Mouse (Mus musculus) layer of hippocampus, postnatal 36 days (tissue): ENCODE results near the gene Zfp768. TPM values are rescaled to one million over a fixed set of nuclear protein-coding genes. Genes with fewer than 3 reads are reported as not detected.

Experiments used
- DNase-seq, 2 experiments: peaks; one replicate each; pipeline ENCODE4 v3.0.0; 2022
- total RNA-seq, 2 experiments: library from RNA; stranded (reverse); gene quantifications; 2 replicates each; pipeline ENCODE4 v1.2.3; 2021

Gene Zfp768
- total RNA-seq, 2 experiments from 2014 or later: 10.2 to 11.4 TPM

DNA sequence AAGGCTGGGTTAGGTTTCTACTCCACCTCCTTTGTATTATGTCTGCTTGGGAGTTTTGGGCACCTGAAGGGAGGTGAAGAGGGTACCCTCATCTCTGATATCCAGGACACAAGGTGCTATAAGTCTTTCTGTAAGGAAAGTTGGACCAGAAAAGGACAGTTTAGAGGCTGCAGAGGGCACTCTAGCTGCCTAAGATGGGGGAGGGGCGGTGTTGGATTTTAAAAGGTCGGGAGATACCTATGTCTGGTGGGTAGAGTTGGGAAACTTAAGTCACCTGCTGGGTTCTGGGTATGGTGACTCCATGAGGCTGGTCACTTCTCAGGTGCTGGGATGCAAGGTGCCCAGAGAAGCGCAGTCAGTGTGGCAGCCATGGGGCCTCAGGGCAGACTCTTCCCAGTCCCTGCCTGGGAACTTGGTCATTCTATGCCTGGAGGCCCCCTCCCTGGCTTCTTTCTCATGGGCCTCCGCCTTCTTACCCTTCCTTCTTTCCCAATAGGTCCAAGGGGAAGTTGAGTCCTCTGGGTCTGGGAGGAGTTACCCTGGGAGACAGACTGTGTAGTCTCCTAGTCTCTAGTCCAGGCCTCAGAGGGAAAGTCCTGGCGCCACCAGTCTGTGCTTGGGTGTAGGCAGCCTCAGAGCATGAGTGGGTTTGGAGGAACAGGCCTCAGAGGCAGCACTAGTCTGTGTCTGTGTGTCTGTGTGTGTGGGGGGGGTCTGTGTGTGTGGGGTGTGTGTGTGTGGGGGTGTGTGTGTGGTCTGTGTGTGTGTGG lies 48.4 kb downstream of the Zfp768 start:
- no peak for DNase-seq

DNA sequence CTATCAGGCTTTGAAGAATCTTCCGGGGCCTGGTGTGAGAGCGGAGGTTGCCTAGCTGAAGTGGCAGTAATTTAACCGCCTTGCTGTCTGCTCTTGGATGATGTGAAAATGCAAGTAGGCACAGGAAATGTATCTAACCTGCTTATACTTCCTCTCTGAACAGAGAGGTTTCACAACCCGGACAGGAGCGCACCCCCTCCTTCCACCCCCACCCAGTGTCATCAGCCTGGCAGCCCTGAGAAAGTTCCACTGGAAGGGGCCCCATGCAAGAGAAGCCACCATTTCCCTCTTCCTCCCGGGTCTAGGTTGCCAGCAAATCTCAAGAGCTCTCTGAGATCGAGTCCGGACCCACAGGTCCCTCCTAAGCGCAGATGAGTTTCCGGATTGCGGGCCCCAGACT lies 49.3 kb downstream of the Zfp768 start, which contains the start of gene Itgal:
Gene Itgal (plus strand): TSS at position 163 of the 400 bp plus-strand sequence.
- no peak for DNase-seq

Other genes with a start within 250 kb of the Zfp768 start
- gene Qprt, start 223.4 kb downstream of the Zfp768 start, total RNA-seq: under 1 TPM; 0.32 to 0.66 TPM
- gene Spn, start 207.8 kb downstream of the Zfp768 start, total RNA-seq: under 1 TPM; 0.50 to 0.73 TPM
- 10 to 100 TPM; 93.9 to 95.1 TPM for gene Cd2bp2, start 149.5 kb downstream of the Zfp768 start, total RNA-seq
- gene Tbc1d10b, start 137.1 kb downstream of the Zfp768 start, total RNA-seq: 100 to 1,000 TPM; 107 to 108 TPM
- 1 to 10 TPM in 1 of 2 experiments, not detected in 1; 1.1 TPM for gene Mylpf, start 136.7 kb downstream of the Zfp768 start, total RNA-seq
- 10 to 100 TPM; 21.0 TPM for gene Zfp553, start 112.5 kb downstream of the Zfp768 start, total RNA-seq
- gene Sept1, start 112.5 kb downstream of the Zfp768 start, total RNA-seq: 1 to 10 TPM; 5.2 to 5.4 TPM
- gene Zfp771, start 101.3 kb downstream of the Zfp768 start, total RNA-seq: 10 to 100 TPM; 69.3 to 74.9 TPM
- 10 to 100 TPM; 21.0 to 21.9 TPM for gene Dctpp1, start 84.9 kb downstream of the Zfp768 start, total RNA-seq
- 10 to 100 TPM; 36.1 to 37.2 TPM for gene Sephs2, start 71.5 kb downstream of the Zfp768 start, total RNA-seq
- under 1 TPM; 0.10 to 0.35 TPM for gene Itgal, start 49.3 kb downstream of the Zfp768 start, total RNA-seq
- gene Zfp747, start 30.5 kb upstream of the Zfp768 start, total RNA-seq: 1 to 10 TPM; 6.4 to 7.4 TPM
- gene 9130019O22Rik, start 41.6 kb upstream of the Zfp768 start, total RNA-seq: 1 to 10 TPM; 2.7 to 3.2 TPM
- gene E430018J23Rik, start 48.0 kb upstream of the Zfp768 start, total RNA-seq: 1 to 10 TPM; 6.8 to 7.0 TPM
- gene Zfp764, start 61.2 kb upstream of the Zfp768 start, total RNA-seq: 1 to 10 TPM; 3.7 to 4.8 TPM
- 10 to 100 TPM; 12.5 to 17.4 TPM for gene Zfp688, start 76.5 kb upstream of the Zfp768 start, total RNA-seq
- gene Zfp689, start 103.6 kb upstream of the Zfp768 start, total RNA-seq: 1 to 10 TPM; 6.9 to 7.1 TPM
- gene Prr14, start 114.0 kb upstream of the Zfp768 start, total RNA-seq: 10 to 100 TPM; 27.6 to 30.5 TPM
- gene Fbrs, start 133.6 kb upstream of the Zfp768 start, total RNA-seq: 10 to 100 TPM; 61.5 to 65.4 TPM
- 100 to 1,000 TPM; 102 to 114 TPM for gene Srcap, start 166.4 kb upstream of the Zfp768 start, total RNA-seq
- gene Gm42715, start 174.0 kb upstream of the Zfp768 start, total RNA-seq: 10 to 100 TPM in 1 of 2 experiments, 1 to 10 TPM in 1; 9.8 to 12.2 TPM
- gene Tmem265, start 215.8 kb upstream of the Zfp768 start, total RNA-seq: 1 to 10 TPM in 1 of 2 experiments, under 1 TPM in 1; 0.38 to 1.2 TPM
- gene Phkg2, start 227.8 kb upstream of the Zfp768 start, total RNA-seq: 10 to 100 TPM; 86.3 to 95.5 TPM
- 1 to 10 TPM; 8.4 to 8.6 TPM for gene Ccdc189, start 243.0 kb upstream of the Zfp768 start, total RNA-seq
- gene Rnf40, start 243.2 kb upstream of the Zfp768 start, total RNA-seq: 10 to 100 TPM; 64.2 to 66.7 TPM